Mouse (Mus musculus) bone marrow macrophage, adult 2 months (primary cell): Measurements from ENCODE around the gene Dnajc22.

Experiments used
- CTCF ChIP-seq: IDR thresholded peaks from 2 replicates; pipeline ENCODE4 v1.5.1; 2012; ENCODE audit warnings: low read depth, mild to moderate bottlenecking, low read length, moderate library complexity
- POLR2A ChIP-seq: IDR thresholded peaks from 2 replicates; pipeline ENCODE4 v1.6.1; 2012; ENCODE audit warnings: mild to moderate bottlenecking, low read depth, low read length, borderline replicate concordance

DNA sequence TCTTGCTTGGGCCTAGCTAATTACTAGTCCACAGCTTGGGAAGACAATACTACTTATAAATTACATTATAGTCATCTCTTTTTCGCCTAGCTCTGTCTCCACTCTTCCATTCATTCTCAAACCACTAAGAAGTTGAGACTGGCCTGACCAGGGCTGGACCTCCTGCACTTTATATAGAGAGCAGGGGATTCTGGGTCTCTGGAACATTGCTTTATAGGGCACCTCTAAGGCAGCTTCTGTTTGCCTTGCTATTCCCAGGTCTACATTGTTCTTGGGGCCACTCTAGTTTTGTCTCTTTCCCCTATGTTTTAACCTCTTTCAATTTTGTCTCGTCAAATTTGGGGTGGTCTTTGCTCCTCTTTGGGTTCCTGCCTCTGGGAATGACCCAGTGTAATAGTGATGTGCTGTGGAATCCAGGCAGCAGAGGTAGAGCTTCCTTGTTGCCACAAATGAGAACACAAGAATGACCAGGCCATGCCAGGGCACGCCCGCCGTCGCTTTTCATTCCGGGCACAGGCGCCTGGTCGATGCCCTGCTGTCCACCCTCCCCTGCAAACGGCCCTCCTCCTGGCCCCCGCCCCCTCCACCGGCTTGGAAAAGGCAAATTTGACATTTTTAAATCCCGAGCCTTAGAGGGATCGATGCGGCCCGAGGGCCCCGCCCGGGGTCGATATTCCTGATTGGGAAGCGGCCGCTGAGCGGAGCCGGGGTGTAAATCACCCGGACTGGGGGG lies 3.3 kb downstream of the Dnajc22 start:
- no peak for TF ChIP-seq CTCF
- TF ChIP-seq POLR2A: no peak
